Mouse (Mus musculus) adrenal gland, postnatal 36 days (tissue): ENCODE measurements around the gene Tbc1d22a. TPM values are rescaled to one million over a fixed set of nuclear protein-coding genes. Genes with fewer than 3 reads are reported as not detected.

Source experiments
- DNase-seq, 2 experiments: peaks; one replicate each; pipeline ENCODE4 v3.0.0; 2021; ENCODE audit warnings: mixed read lengths in 1 of 2
- total RNA-seq, 2 experiments: library from RNA; stranded (reverse); gene quantifications; 2 replicates each; pipeline ENCODE4 v1.2.3; 2021

Gene Tbc1d22a
- total RNA-seq, 2 experiments from 2014 or later = 28.9 to 35.6 TPM

GRCm38 (mm10) chr15:86277428-86277827 lies 63.2 kb downstream of the Tbc1d22a start:
- no peak for DNase-seq

- no peak for DNase-seq
Observed at GRCm38 (mm10) chr15:86279059-86279974, 65.1 kb downstream of the Tbc1d22a start.

GRCm38 (mm10) chr15:86280137-86280536 lies 65.9 kb downstream of the Tbc1d22a start:
- peak in 1 of 2 experiments; percentile 17 for DNase-seq

GRCm38 (mm10) chr15:86283238-86283637 lies 69.0 kb downstream of the Tbc1d22a start:
- no peak for DNase-seq

- no peak for DNase-seq
Observed at GRCm38 (mm10) chr15:86285296-86285695, 71.0 kb downstream of the Tbc1d22a start.

GRCm38 (mm10) chr15:86290074-86290473 lies 75.8 kb downstream of the Tbc1d22a start:
- no peak for DNase-seq

GRCm38 (mm10) chr15:86292288-86292687 lies 78.0 kb downstream of the Tbc1d22a start:
- DNase-seq = no peak

- no peak for DNase-seq
Observed at GRCm38 (mm10) chr15:86294426-86294825, 80.2 kb downstream of the Tbc1d22a start.

- no peak for DNase-seq
Observed at GRCm38 (mm10) chr15:86295722-86296288, 81.5 kb downstream of the Tbc1d22a start.

- no peak for DNase-seq
Observed at GRCm38 (mm10) chr15:86297281-86297680, 83.0 kb downstream of the Tbc1d22a start.

GRCm38 (mm10) chr15:86303876-86304275 lies 89.6 kb downstream of the Tbc1d22a start:
- no peak for DNase-seq

GRCm38 (mm10) chr15:86304861-86305260 lies 90.6 kb downstream of the Tbc1d22a start:
- no peak for DNase-seq

- DNase-seq = no peak
Observed at GRCm38 (mm10) chr15:86305290-86305689, 91.0 kb downstream of the Tbc1d22a start.

GRCm38 (mm10) chr15:86309213-86309829 lies 95.1 kb downstream of the Tbc1d22a start:
- DNase-seq = no peak

- no peak for DNase-seq
Observed at GRCm38 (mm10) chr15:86320803-86321510, 106.7 kb downstream of the Tbc1d22a start.

GRCm38 (mm10) chr15:86326341-86326740 lies 112.1 kb downstream of the Tbc1d22a start:
- no peak for DNase-seq

GRCm38 (mm10) chr15:86329911-86330310 lies 115.7 kb downstream of the Tbc1d22a start:
- no peak for DNase-seq

- no peak for DNase-seq
Observed at GRCm38 (mm10) chr15:86330454-86330853, 116.2 kb downstream of the Tbc1d22a start.

- peak; percentile 35 to 51 for DNase-seq
Observed at GRCm38 (mm10) chr15:86331501-86332245, 117.4 kb downstream of the Tbc1d22a start.

- DNase-seq = no peak
Observed at GRCm38 (mm10) chr15:86333176-86333575, 118.9 kb downstream of the Tbc1d22a start.

- no peak for DNase-seq
Observed at GRCm38 (mm10) chr15:86333606-86334005, 119.3 kb downstream of the Tbc1d22a start.

GRCm38 (mm10) chr15:86334276-86334675 lies 120.0 kb downstream of the Tbc1d22a start:
- DNase-seq = no peak
